Mouse (Mus musculus): ENCODE results near the gene Erap1. TPM values are rescaled to one million over a fixed set of nuclear protein-coding genes. Genes with fewer than 3 reads are reported as not detected.
"Not testable (repeated sequence)": the region's sequence is repeated elsewhere in the genome, so short reads cannot be mapped to it uniquely, and the experiment has no call there.

Gene Erap1
- polyA plus RNA-seq (2015; fragmentation: Nextera tagmentation; extraction: Ambion mirVana): 11.2 and 14.5 TPM in 2 replicates

DNA sequence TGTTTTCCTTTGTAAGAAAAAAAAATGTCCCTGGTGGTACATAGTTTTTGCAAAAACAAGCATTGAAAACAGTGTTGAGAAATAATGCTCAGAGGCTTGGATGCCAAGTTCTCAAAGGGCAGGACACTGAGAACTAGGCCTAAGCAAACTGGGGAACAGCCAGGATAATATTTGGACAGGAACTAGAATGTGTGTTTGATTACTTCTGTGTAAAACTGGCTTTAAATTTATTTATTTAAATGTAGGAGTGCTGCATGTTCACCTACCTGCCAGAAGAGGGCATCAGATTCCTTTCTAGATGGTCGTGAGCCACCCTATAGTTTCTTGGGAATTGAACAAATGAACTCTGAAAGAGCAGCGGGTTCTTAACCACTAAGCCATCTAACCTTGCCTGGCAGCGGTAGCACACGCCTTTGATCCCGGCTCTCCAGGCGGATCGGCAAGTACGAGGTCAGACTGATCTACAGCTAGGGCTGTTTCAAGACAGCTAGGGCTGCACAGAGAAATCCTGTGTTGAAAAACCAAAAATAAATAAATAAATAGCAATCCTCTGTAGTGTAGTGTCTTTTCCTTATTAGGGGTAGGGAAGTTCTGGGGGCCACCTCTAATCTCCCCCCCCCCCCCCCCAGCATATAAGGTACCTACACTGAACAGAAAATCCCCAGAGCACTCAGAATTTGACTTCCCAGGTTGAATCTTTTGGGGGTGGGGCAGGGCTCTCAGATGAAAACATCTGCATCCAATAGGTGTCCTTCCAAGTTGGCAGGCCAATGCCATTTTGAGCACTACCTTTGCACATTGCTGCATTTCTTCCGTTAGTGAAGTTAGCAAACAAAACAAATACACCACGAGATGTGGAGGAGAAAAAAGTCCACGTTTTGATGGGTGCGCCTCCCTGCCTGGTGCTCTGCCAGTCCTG lies at the start of gene Erap1:
Gene Erap1 (plus strand): TSS at position 776 of the 919 bp plus-strand sequence.
- peak within 1 kb of the TSS; percentile 96 for H3K4me3 ChIP-seq (replicated peaks)
- peak within 1 kb of the TSS; percentile 92 for H3K27ac ChIP-seq
- H3K4me1 ChIP-seq (replicated peaks): peaks cover 5% of the 10 kb centered on the region; the same call in 1 of the 2 replicates
- WGBS (ENCODE audit: insufficient replicate concordance): under 1% methylated on average over 12 of the region's 12 CpGs
- DNase-seq: peak; percentile 39
- no peaks in the 10 kb centered on the region for H3K9me3 ChIP-seq (replicated peaks)
- H3K36me3 ChIP-seq: no peaks in the 10 kb centered on the region
- H3K27me3 ChIP-seq: no peaks in the 10 kb centered on the region
- H3K9ac ChIP-seq: peak within 1 kb of the TSS; percentile 93
- ATAC-seq (ENCODE audit: low read depth): peak; percentile 61
- peak within 1 kb of the TSS; percentile 90 for H3K4me2 ChIP-seq

DNA sequence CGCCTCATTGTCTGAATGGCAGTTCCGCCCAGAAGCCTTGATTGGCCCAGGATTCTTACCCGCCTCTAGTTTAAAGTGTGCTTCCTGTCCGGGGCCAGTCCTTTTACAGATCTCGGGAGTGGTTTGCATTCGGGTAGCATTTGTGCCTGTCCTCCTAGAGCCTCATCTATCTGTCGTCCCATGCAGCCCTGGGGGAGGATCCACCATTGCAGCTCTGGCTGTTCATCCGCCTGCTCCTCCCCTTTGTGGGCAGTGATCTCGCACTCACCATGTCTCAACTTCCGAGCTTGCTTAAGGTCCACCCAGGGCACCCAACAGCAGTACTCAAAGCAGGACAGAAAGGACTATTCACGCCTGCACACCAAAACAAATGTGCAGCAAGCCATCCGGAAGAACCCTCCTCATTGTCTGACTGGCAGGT lies 48.0 kb upstream of the Erap1 start:
- H3K9ac ChIP-seq; DNase-seq; H3K27ac ChIP-seq; H3K36me3 ChIP-seq; H3K4me1 ChIP-seq (replicated peaks); ATAC-seq (ENCODE audit: low read depth); H3K4me3 ChIP-seq (replicated peaks); H3K27me3 ChIP-seq; H3K9me3 ChIP-seq (replicated peaks): not testable (repeated sequence)
- peak overlapping the region; percentile 19; the same call in 1 of the 2 replicates for H3K4me2 ChIP-seq
- 40% methylated on average over 12 of the region's 12 CpGs for WGBS (ENCODE audit: insufficient replicate concordance)

DNA sequence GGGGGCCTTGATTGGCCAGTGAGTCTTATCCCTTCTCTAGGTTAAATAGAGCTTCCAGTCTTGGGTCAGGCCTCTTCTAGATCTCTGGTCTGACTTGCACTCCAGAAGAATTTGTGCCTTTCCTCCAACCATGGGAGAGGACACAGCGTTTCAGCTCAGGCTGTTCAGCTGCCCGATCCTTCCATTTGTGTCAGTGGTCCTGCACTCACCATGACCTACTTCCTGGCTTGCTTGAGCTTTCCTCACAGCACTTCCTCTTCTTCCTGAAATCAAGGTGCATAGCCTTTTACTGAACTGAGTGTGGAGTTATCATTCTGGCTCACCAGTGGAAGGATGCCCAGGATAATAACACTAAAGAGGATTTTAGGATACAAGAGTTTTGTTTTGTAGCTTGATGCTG lies 47.5 kb upstream of the Erap1 start:
- 0 out of 2 replicates have a peak overlapping the region, but pooled peaks have one; percentile 19 for H3K4me2 ChIP-seq
- H3K4me3 ChIP-seq (replicated peaks); H3K9ac ChIP-seq; ATAC-seq (ENCODE audit: low read depth); H3K36me3 ChIP-seq; H3K27me3 ChIP-seq; H3K4me1 ChIP-seq (replicated peaks); H3K9me3 ChIP-seq (replicated peaks); H3K27ac ChIP-seq; DNase-seq: not testable (repeated sequence)
- WGBS (ENCODE audit: insufficient replicate concordance): 70% methylated on average over 2 of the region's 2 CpGs

DNA sequence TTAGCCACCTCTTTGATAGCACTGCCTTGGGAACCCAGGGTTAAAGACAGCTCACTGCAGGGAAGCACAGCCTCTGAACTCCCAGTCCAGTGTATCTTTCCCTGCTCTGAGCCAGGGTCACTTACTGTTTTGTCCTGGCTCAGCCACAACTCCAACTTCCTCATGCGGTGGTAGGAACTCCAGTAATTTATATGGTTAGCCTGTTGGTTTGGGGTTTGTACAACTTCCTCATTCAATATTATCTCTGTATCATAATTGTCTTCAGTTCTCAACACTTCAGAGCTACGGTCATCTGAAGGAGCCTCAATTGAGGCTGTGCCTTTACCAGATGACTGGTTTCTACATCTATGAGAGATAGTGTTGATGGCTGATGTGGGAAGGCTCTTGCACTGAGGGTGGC lies 42.3 kb upstream of the Erap1 start:
- 21% methylated on average over 2 of the region's 2 CpGs for WGBS (ENCODE audit: insufficient replicate concordance)
- not testable (repeated sequence) for DNase-seq; ATAC-seq (ENCODE audit: low read depth)

DNA sequence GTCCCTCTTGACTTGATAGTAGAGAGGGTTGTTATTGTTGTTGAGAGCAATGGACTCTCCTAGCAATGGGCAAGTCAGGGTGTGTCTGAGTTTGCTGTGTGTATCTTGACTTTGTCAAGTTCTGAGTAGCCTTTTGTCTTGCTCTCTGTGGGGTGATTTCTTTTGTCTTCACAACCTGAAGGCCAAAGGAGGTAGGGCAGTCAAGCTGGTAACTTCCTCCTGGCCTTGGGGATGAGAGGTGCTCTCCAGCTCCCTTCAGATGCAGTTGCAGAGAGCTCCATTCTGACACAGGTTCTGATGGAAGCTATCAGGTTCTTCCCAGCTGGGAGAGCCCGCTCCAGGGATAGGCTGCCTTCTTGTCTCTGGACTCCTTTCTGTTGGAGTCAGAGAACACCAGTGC lies 37.6 kb upstream of the Erap1 start:
- H3K4me1 ChIP-seq (replicated peaks); H3K27ac ChIP-seq; H3K9ac ChIP-seq; H3K9me3 ChIP-seq (replicated peaks); H3K27me3 ChIP-seq; ATAC-seq (ENCODE audit: low read depth); DNase-seq; H3K4me3 ChIP-seq (replicated peaks); H3K4me2 ChIP-seq: not testable (repeated sequence)
- WGBS (ENCODE audit: insufficient replicate concordance): 76% methylated on average over 1 of the region's 1 CpGs
- H3K36me3 ChIP-seq: peaks cover 18% of the 10 kb centered on the region

More for the DNA sequence above, 42.3 kb upstream of the Erap1 start:
- not testable (repeated sequence) for H3K36me3 ChIP-seq; H3K4me2 ChIP-seq; H3K9ac ChIP-seq; H3K4me3 ChIP-seq (replicated peaks); H3K4me1 ChIP-seq (replicated peaks); H3K27ac ChIP-seq; H3K9me3 ChIP-seq (replicated peaks); H3K27me3 ChIP-seq

DNA sequence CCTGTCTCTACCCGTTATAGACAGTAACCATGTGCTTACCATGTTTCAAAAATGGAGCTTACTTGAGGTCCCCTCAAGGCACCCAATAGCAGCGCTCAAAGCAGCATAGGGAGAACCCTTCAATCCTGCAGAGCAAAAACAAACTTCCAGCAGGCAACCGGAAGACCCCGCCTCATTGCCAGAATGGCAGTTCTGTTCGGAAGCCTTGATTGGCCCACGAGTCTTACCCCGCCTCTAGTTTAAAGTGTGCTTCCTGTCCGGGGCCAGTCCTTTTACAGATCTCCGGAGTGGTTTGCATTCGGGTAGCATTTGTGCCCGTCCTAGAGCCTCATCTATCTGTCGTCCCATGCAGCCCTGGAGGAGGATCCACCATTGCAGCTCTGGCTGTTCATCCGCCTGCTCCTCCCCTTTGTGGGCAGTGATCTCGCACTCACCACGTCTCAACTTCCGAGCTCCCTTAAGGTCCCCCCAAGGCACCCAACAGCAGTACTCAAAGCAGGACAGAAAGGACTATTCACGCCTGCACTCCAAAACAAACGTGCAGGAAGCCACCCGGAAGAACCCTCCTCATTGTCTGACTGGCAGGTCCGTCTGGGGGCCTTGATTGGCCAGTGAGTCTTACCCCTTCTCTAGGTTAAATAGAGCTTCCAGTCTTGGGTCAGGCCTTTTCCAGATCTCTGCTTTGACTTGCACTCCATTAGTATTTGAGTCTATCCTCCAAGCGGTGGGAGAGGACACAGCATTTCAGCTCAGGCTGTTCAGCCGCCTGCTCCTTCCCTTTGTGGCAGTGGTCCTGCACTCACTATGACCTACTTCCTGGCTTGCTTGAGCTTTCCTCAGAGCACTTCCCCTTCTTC lies 22.0 kb upstream of the Erap1 start:
- peak overlapping the region; percentile 85 for H3K27ac ChIP-seq
- H3K4me3 ChIP-seq (replicated peaks): peak overlapping the region; percentile 65
- peak overlapping the region; percentile 68 for H3K9ac ChIP-seq
- not testable (repeated sequence) for H3K27me3 ChIP-seq; H3K9me3 ChIP-seq (replicated peaks); H3K36me3 ChIP-seq; H3K4me1 ChIP-seq (replicated peaks)
- DNase-seq (peak; percentile 71), ATAC-seq (ENCODE audit: low read depth) (peak; percentile 96)
- 4% methylated on average over 22 of the region's 22 CpGs for WGBS (ENCODE audit: insufficient replicate concordance)
- H3K4me2 ChIP-seq: peak overlapping the region; percentile 72

DNA sequence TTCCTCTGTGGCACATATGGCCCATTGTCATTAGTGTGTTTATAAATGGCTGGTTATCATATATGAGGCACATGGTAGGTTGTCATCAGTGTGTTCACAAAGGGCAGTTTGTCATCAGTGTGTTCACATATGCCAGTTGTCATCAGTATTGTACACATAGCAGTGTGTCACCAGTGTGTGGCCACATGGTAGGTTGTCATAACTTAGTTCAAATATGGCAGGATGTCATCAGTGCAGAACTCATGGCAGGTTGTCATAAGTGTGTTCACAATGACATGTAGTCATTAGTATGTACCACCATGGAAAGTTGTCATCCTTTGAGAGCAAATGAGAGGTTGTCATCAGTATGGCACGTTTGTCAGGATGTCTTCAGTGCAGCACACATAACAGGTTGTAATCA lies 7.0 kb upstream of the Erap1 start:
- no peak overlapping the region for H3K27ac ChIP-seq
- no peak overlapping the region for H3K4me3 ChIP-seq (replicated peaks)
- no peaks in the 10 kb centered on the region for H3K4me1 ChIP-seq (replicated peaks)
- no peaks in the 10 kb centered on the region for H3K36me3 ChIP-seq
- DNase-seq (no peak), ATAC-seq (ENCODE audit: low read depth) (no peak)
- no peak overlapping the region for H3K4me2 ChIP-seq
- 38% methylated on average over 1 of the region's 1 CpGs for WGBS (ENCODE audit: insufficient replicate concordance)
- H3K27me3 ChIP-seq: no peaks in the 10 kb centered on the region
- H3K9me3 ChIP-seq (replicated peaks): no peaks in the 10 kb centered on the region
- no peak overlapping the region for H3K9ac ChIP-seq

DNA sequence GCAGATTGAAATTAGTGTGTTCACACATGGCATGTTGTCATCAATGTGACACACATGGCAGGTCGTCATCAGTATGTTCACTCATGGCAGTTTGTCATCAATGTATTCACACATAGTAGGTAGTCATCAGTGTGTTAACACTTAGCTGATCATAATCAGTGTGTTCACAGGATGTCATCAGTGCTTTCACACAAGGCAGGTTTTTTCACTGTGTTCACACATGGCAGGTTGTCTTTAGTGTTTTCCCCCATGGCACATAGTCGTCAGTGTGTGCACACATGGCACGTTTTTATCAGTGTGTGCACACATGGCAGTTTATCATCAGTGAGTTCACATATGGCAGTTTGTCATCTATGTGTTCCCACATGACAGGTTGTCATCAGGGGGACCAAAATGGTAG lies 6.5 kb upstream of the Erap1 start:
- no peaks in the 10 kb centered on the region for H3K27me3 ChIP-seq
- H3K9me3 ChIP-seq (replicated peaks): no peaks in the 10 kb centered on the region
- no peak overlapping the region for H3K4me2 ChIP-seq
- no peaks in the 10 kb centered on the region for H3K4me1 ChIP-seq (replicated peaks)
- 56% methylated on average over 3 of the region's 3 CpGs for WGBS (ENCODE audit: insufficient replicate concordance)
- H3K36me3 ChIP-seq: no peaks in the 10 kb centered on the region
- no peak for ATAC-seq (ENCODE audit: low read depth)
- no peak overlapping the region for H3K4me3 ChIP-seq (replicated peaks)
- DNase-seq: no peak
- no peak overlapping the region for H3K9ac ChIP-seq
- no peak overlapping the region for H3K27ac ChIP-seq

DNA sequence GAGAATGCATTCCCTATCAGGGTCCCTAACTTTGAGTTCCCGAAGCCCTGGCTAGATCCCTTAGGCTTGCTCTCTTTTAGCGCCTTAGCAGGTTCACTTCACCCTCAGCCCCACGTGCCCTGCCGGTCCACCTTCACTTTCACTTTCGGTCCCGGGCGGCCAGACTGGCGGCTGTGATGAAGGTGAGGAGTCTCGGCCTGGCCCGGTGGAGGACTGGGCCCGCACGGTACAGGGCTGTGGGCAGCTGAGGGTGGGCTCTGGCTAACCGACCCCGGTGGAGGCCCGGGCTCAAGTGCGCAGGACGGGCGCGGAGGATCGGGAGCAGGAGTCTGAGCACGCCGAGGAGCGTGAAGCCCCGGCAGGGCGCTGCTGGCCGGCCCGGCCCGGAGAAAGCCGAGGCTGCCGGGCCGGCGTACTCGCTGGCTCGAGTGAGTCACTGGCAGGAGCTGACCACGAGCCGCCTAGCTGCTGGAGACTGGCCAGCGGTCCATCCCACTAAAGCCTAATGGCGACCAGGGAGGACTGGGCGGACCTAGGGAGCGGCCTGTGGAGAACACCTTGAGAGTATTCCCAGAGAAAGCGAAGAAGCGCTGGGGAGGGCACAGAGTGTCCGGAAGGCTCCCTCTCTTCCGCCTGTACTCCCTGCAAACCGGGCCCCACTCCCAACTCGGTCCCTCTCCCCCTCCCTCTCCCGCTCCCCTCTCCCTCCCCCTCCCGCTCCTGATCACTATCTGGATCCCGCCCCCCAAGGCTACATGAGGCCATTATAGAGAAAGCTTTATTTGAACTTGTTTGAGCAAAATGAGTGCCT lies 549 bp downstream of the Erap1 start:
- H3K27ac ChIP-seq: peak overlapping the region; percentile 92
- WGBS (ENCODE audit: insufficient replicate concordance): 2% methylated on average over 46 of the region's 49 CpGs
- H3K9ac ChIP-seq: peak overlapping the region; percentile 93
- H3K4me2 ChIP-seq: peak overlapping the region; percentile 90
- H3K4me3 ChIP-seq (replicated peaks): peak overlapping the region; percentile 96
- ATAC-seq (ENCODE audit: low read depth): peak; percentile 80
- no peaks in the 10 kb centered on the region for H3K27me3 ChIP-seq
- H3K36me3 ChIP-seq: no peaks in the 10 kb centered on the region
- peak; percentile 64 for DNase-seq
- peaks cover 5% of the 10 kb centered on the region; the same call in 1 of the 2 replicates for H3K4me1 ChIP-seq (replicated peaks)
- no peaks in the 10 kb centered on the region for H3K9me3 ChIP-seq (replicated peaks)

DNA sequence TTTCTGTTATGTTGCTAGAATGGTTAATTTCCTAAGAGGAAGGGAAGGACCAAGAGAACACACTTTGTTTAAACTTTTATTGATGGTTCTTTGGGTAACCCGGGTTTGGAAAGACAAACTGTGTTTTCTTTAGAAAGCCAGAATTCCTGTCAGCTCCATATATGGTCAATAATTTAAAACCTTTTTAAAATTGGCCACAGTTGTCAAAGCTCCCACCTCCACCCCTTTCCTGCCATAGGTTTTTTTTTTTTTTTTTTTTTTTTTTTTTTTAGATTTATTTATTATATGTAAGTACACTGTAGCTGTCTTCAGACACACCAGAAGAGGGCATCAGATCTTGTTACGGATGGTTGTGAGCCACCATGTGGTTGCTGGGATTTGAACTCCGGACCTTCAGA lies 1.2 kb downstream of the Erap1 start:
- not testable (repeated sequence) for H3K36me3 ChIP-seq; H3K4me1 ChIP-seq (replicated peaks); H3K27me3 ChIP-seq; ATAC-seq (ENCODE audit: low read depth); H3K9me3 ChIP-seq (replicated peaks); H3K27ac ChIP-seq; DNase-seq
- Histone ChIP-seq H3K4me2 (peak overlapping the region; percentile 90), H3K9ac (peak overlapping the region; percentile 93; the same call in 1 of the 2 replicates), H3K4me3 (replicated peaks) (peak overlapping the region; percentile 96)
- 55% methylated on average over 3 of the region's 3 CpGs for WGBS (ENCODE audit: insufficient replicate concordance)
